Mouse (Mus musculus): Measurements from ENCODE around the gene Nfib.

- TF ChIP-seq CTCF (IDR thresholded peaks at IDR 0.05): peak; percentile 49
- no peak for TF ChIP-seq POLR2A (IDR thresholded peaks at IDR 0.05; ENCODE audit: insufficient read depth, low read depth, low read length)
Measured at GRCm38 (mm10) chr4:82271547-82271946, 434.0 kb downstream of the Nfib start.

Data from heart, adult 2 months (tissue).